Mouse (Mus musculus) adipocyte (in vitro differentiated cells): ENCODE measurements around the gene Btbd35f25.
"Not testable (repeated sequence)": the region's sequence is repeated elsewhere in the genome, so short reads cannot be mapped to it uniquely, and the experiment has no call there.

ENCODE experiments used
- DNase-seq: peaks from one replicate; pipeline ENCODE4 v3.0.0-alpha.2; 2016; ENCODE audit warnings: low spot score

The Btbd35f25 gene

DNA sequence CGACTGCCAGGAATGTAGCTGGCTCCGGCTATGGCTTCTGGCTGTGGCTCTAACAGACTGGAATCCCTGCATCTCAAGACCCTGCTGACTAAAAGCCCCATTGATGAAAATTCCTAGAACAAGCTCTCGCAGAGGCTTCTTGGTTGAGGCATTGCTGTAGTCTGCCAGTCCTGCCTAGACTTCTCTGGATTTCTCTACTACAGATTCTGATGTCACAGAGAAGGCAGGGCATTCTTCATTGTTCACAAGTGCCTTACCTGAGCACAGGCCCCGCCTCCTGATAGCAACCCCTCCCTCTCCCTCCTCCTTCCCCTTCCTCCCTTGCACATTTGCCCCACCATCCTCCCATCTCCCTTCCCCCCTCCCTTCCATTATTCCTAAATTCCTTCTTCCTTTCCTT is at the start of gene Btbd35f25:
Btbd35f25 (minus strand) TSS at position 101 of the 400 bp plus-strand sequence.
- DNase-seq: not testable (repeated sequence)

- peak; percentile 2 for DNase-seq
Observed at GRCm38 (mm10) chrX:31766255-31766654, 49.3 kb upstream of the Btbd35f25 start.

DNA sequence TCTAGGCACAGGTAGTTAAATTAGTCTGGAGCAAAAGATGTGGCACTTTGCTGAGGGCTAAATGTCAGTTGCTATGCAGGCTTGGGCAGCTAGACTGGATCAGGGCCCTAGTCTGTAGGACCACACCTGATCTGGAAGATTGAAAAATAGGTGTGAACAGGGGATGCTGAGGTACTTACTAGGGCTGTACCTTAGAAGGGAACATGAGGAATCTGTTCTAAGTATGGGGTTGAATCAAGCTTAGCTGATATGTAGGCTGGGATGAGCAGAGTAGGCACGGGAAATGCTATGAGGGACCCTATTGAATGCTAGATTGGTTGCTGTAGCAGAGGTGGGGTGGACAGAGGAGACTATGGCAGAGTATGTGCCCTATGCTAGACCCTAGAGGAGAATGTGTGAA is 47.0 kb upstream of the Btbd35f25 start:
- DNase-seq: no peak

DNA sequence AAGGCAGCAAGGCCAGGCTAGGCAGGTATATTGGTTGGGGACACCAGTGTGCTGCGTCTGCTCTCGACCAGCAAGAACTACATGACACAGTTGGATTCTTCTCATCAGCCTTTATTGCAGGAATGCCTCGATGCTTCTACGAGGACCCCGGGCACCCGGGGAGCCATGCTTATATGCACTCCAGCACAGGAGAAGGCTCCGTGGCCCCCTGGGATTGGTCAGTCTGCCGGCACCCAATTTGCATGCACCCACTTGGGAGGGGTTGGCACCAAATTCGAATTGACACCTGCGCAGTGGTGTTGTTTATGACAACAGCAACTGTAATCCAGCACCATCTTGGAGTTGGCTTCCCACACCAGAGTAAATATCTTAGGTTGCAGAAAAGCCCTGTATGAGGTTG is 28.1 kb upstream of the Btbd35f25 start:
- no peak for DNase-seq

GRCm38 (mm10) chrX:31736958-31737357 is 20.0 kb upstream of the Btbd35f25 start:
- DNase-seq: no peak
